Mouse (Mus musculus) ES-Bruce4 (cell line): ENCODE data around the gene Nlrp4c. TPM values are rescaled to one million over a fixed set of nuclear protein-coding genes. Genes with fewer than 3 reads are reported as not detected.

ENCODE experiments used
- H3K27ac ChIP-seq: 2 replicates; pipeline ENCODE4 v1.5.1; 2012; ENCODE audit warnings: low read length, inconsistent platforms; ENCODE audit not compliant: insufficient read depth
- H3K27me3 ChIP-seq: 2 replicates; pipeline ENCODE4 v1.6.1; 2012; ENCODE audit warnings: mild to moderate bottlenecking, low read length, inconsistent platforms; ENCODE audit not compliant: control insufficient read depth, poor library complexity, insufficient read depth, severe bottlenecking
- H3K36me3 ChIP-seq: 2 replicates; pipeline ENCODE4 v1.6.1; 2012; ENCODE audit warnings: inconsistent platforms, mild to moderate bottlenecking, low read length, moderate library complexity; ENCODE audit not compliant: control insufficient read depth, poor library complexity, insufficient read depth, severe bottlenecking
- H3K4me1 ChIP-seq: one replicate; pipeline ENCODE4 v1.8.1; 2011; ENCODE audit warnings: low read length; ENCODE audit not compliant: control insufficient read depth, insufficient read depth
- H3K4me3 ChIP-seq: 2 replicates; pipeline ENCODE4 v1.5.1; 2011; ENCODE audit warnings: low read depth, mild to moderate bottlenecking, low read length
- H3K9ac ChIP-seq: 2 replicates; pipeline ENCODE4 v1.6.1; 2012; ENCODE audit warnings: low read depth, mild to moderate bottlenecking, inconsistent platforms; ENCODE audit not compliant: poor library complexity, severe bottlenecking
- H3K9me3 ChIP-seq: replicated peaks from 2 replicates; pipeline ENCODE4 v1.6.1; 2012; ENCODE audit warnings: mild to moderate bottlenecking, low read length, inconsistent platforms; ENCODE audit not compliant: control insufficient read depth, poor library complexity, insufficient read depth, severe bottlenecking
- CTCF ChIP-seq: IDR thresholded peaks from one replicate; pipeline ENCODE4 v1.8.1; 2011; ENCODE audit warnings: low read depth, low read length
- EP300 ChIP-seq: IDR thresholded peaks from 2 replicates; pipeline ENCODE4 v1.6.1; 2011; ENCODE audit warnings: low read depth, low read length; ENCODE audit not compliant: insufficient read depth
- POLR2A ChIP-seq: IDR thresholded peaks from one replicate; pipeline ENCODE4 v1.8.1; 2011; ENCODE audit warnings: low read length; ENCODE audit not compliant: insufficient read depth
- polyA plus RNA-seq: library from polyadenylated mRNA; stranded (reverse); fragments of >200 nt; gene quantifications from 2 replicates; pipeline ENCODE4 v1.2.4, GENCODE M21; 2011; ENCODE audit warnings: low read depth; ENCODE audit not compliant: missing spikeins, insufficient read depth, insufficient read length

Nlrp4c gene
- polyA plus RNA-seq, 1 experiment: not detected

DNA sequence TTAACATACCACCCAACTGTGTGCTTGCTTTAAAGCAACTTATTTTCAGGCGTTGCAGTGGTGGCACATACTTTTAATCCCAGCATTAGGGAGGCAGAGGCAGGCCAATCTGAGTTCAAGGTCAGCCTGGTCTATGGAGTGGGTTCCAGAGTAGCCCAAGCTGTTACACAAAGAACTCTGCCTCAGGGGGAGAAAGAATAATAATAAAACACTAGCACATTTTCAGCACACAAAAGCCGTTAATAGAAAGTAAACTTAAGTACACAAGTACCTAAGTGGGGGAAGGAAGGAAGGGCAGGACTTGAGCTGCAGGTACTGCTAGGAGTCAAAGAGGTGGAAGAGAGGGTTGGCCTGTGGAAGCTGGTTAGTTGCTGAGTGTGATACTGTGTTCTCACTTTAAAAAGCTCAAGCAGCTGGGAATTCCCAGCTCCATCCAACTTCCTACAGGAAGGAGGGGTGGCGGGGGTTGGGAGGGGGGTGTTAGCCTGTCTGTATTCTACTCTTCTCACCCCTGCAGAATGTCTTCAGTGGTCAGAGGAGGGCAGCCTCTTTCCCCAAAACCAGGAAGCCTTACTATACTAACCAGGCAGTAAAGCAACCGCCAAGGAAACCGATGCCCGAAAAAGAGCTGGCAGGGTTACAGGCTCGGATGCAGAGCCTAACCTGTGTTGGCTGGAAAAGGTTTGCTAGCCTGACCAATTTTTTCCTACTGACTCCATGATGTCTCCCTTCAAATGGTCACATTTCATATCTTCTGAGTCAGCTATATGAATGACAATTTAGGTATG lies 101.4 kb downstream of the Nlrp4c start:
- no peak overlapping the region for H3K9ac ChIP-seq
- H3K27ac ChIP-seq: no peak overlapping the region
- no peaks in the 10 kb centered on the region for H3K27me3 ChIP-seq
- no peak for TF ChIP-seq EP300
- TF ChIP-seq POLR2A: no peak
- no peak for TF ChIP-seq CTCF
- H3K36me3 ChIP-seq: no peaks in the 10 kb centered on the region
- H3K4me3 ChIP-seq: no peak overlapping the region
- no peaks in the 10 kb centered on the region for H3K9me3 ChIP-seq
- peaks cover 9% of the 10 kb centered on the region for H3K4me1 ChIP-seq

DNA sequence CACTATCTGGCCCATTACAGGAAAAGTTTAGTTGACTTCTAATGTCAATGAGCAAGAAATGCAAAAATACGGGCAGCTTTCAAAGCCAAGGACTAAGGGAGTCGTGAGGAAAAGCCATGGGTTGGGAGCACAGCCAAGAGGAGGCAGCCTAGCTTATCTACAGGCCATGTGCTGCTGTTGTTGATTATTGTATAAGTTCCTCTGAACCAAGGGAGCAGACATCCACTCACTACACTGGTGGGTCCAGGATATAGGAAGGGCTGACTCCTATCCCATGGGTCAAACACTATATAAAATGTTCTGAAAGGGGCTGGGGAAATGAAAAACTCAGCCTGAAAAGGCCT lies 102.0 kb downstream of the Nlrp4c start:
- no peak overlapping the region for H3K27ac ChIP-seq
- no peak overlapping the region for H3K4me3 ChIP-seq
- no peak for TF ChIP-seq CTCF
- no peak for TF ChIP-seq EP300
- TF ChIP-seq POLR2A: no peak
- H3K9me3 ChIP-seq: no peaks in the 10 kb centered on the region
- peaks cover 9% of the 10 kb centered on the region for H3K4me1 ChIP-seq
- no peaks in the 10 kb centered on the region for H3K27me3 ChIP-seq
- no peaks in the 10 kb centered on the region for H3K36me3 ChIP-seq
- H3K9ac ChIP-seq: no peak overlapping the region

DNA sequence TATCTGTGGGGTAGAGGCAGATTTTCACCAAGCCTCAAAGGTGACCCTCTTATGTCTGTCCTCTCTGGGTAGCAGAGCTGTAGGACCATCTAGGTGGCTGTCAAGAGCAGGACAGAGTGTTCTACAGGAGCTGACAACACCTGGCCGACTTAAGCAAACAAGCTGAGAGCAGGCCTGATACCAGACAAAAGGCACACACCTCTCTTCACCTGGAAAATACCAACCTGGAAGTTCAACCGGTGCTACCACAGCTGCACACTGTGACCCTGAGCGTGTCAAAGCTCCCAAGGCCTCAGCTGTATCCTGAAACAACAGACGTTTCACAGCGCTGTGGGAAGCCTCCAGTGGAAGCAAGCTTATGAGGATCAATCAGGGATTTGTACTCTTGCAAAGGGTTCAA lies 102.7 kb downstream of the Nlrp4c start:
- no peak overlapping the region for H3K27ac ChIP-seq
- H3K4me1 ChIP-seq: peaks cover 9% of the 10 kb centered on the region
- H3K27me3 ChIP-seq: no peaks in the 10 kb centered on the region
- no peak overlapping the region for H3K9ac ChIP-seq
- H3K9me3 ChIP-seq: no peaks in the 10 kb centered on the region
- TF ChIP-seq POLR2A (no peak), EP300 (no peak), CTCF (no peak)
- no peak overlapping the region for H3K4me3 ChIP-seq
- H3K36me3 ChIP-seq: no peaks in the 10 kb centered on the region

DNA sequence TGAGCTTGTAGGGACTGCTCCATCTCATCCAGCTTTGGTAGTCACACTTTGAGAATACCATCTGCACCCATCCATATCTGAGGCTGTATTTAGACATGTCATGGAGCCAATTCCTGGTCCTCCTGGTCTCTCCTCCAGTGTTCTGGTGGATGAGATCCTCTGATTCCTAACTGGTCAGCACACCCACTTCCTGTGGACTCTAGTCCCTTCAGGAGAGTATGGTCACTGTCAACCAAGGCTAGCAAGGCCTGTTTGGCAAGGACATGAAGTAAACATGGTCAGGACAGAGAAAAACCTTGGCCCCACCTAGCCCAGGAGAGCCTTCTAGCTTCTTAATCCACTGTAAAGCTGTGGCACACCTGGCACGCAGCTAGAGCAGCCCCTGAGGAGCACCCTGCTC lies 106.3 kb downstream of the Nlrp4c start:
- TF ChIP-seq EP300 (no peak), CTCF (no peak), POLR2A (no peak)
- no peak overlapping the region for H3K27ac ChIP-seq

DNA sequence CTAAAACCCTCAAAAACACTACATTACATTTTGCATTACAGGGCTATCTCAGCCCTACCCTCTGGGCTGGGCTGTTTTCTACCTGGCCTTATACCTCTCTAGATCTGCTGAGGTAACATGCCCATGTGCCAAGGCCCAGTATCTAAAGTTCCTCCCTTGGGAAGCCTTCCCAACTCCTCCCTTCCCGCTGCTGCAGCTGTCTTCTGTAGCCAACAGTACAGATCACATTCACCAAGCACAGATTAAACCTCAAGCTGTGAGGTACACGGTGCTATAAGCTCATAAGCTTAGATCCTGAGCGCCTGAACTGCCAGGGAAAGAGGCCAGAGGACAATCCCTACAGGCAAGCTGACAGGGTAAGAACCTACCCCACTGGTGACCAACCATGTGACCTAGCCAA lies 107.1 kb downstream of the Nlrp4c start:
- Histone ChIP-seq H3K4me3 (no peak overlapping the region), H3K36me3 (no peaks in the 10 kb centered on the region), H3K27me3 (no peaks in the 10 kb centered on the region), H3K9me3 (no peaks in the 10 kb centered on the region), H3K9ac (no peak overlapping the region), H3K4me1 (peaks cover 7% of the 10 kb centered on the region), H3K27ac (no peak overlapping the region)
- TF ChIP-seq CTCF: no peak
- TF ChIP-seq POLR2A: no peak
- no peak for TF ChIP-seq EP300

More for the DNA sequence above, 106.3 kb downstream of the Nlrp4c start:
- no peak overlapping the region for H3K9ac ChIP-seq
- H3K27me3 ChIP-seq: no peaks in the 10 kb centered on the region
- H3K4me3 ChIP-seq: no peak overlapping the region
- peaks cover 9% of the 10 kb centered on the region for H3K4me1 ChIP-seq
- H3K36me3 ChIP-seq: no peaks in the 10 kb centered on the region
- H3K9me3 ChIP-seq: no peaks in the 10 kb centered on the region

DNA sequence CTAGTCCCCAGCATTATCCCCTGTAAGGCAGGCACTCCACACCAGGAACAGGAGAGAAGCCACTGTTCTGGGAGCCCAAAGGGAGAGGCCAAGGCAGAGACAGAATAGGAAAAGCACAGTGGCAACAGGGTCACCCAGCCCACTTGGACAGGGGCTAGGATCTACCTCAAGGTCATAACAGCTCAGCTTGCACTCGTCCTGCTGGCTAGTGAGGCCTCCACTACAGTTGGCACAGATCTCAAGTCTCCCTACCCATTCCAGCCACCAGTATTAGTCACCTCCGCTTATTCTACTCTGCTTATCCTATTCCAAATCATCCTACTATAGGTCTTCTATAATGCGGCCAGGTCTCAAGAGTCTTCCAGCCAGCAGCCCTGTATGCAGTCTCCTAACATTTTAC lies 108.2 kb downstream of the Nlrp4c start:
- Histone ChIP-seq H3K9ac (no peak overlapping the region), H3K4me3 (no peak overlapping the region), H3K9me3 (no peaks in the 10 kb centered on the region), H3K36me3 (no peaks in the 10 kb centered on the region), H3K27ac (no peak overlapping the region), H3K27me3 (no peaks in the 10 kb centered on the region), H3K4me1 (peaks cover 4% of the 10 kb centered on the region)
- TF ChIP-seq CTCF (no peak), POLR2A (no peak), EP300 (no peak)
